Mouse (Mus musculus): ENCODE measurements around the gene Cdh4.

- no peak for TF ChIP-seq CHD2 (IDR thresholded peaks at IDR 0.05; ENCODE audit: low read depth, low read length)
- peak; percentile 68; the same call in 1 of the 2 replicates for TF ChIP-seq ZC3H11A (IDR thresholded peaks at IDR 0.05; ENCODE audit: borderline replicate concordance, low read depth, low read length)
- no peak for TF ChIP-seq ZNF384 (IDR thresholded peaks at IDR 0.05; ENCODE audit: low read depth, low read length)
- no peak for TF ChIP-seq MAFK (IDR thresholded peaks at IDR 0.05; ENCODE audit: insufficient read depth, low read depth, low read length)
- TF ChIP-seq HCFC1 (IDR thresholded peaks at IDR 0.05; ENCODE audit: borderline replicate concordance, insufficient read depth, low read length), result no peak
Measured at GRCm38 (mm10) chr2:179449018-179449417, 6.8 kb downstream of the Cdh4 start.
